Mouse (Mus musculus): ENCODE measurements around the gene Cdhr3.
A peak's percentile ranks its signal among the peaks of the same experiment; 100 is the strongest.

Gene Cdhr3

DNA sequence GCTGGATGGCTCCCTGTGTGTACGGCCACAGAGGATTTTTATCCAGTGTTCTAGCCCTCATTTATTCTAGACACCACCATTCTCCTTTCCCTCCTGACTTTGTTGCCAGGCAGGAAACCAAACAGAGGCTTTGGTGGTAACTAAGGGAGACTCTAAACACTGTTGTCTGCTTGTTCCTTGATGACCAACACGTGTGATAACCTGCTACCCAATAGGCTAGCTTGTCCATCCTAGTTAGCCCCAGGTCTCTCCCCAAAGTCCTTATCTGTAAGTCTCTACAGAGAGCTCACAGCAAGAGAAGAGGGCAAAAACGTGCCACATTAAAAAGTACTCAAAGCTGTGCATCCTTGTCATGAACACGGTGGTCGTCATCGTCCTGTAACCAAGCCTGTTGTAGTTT, at the start of gene Cdhr3:
Cdhr3 (minus strand) TSS at position 101 of the 400 bp plus-strand sequence.
- DNase-seq (ENCODE audit: low spot score in 2 of 2): no peak

DNA sequence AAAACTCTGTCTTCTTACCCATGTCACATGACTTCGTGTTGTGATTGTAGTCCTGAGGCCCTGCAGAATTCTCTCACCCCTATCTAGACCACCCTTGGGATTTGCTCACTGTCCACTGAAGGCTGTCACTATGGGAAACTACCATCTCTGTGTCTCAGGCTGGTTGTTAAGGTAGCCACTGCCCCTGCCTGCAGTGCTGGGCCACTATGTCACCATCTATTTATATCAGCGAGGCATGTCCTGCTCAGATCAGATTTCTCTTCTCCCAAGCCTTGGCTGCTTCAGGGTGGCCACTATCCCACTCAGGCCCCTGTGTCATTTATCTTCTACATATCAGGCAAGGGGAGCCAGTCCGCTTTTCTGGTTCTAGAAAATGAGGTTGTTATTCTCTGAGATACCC, 46.4 kb upstream of the Cdhr3 start:
- DNase-seq (ENCODE audit: low spot score in 2 of 2): no peak

DNA sequence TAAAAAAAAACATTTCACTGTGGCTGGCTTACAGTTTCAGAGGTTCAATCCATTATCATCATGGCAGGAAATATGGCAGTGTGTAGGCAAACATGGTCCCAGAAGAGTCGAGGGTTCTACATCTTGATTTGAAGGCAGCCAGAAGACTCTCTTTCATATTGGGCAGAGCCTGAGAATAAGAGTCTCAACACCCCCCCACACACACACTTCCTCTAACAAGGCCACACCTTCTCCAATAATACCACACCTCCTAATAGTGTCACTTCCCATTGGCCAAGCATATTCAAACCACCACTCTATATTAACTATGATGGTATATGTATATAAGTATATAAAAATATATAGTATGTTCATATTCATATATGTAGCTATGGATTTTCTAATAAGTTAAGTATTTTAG, 45.2 kb upstream of the Cdhr3 start:
- no peak for DNase-seq (ENCODE audit: low spot score in 2 of 2)

DNA sequence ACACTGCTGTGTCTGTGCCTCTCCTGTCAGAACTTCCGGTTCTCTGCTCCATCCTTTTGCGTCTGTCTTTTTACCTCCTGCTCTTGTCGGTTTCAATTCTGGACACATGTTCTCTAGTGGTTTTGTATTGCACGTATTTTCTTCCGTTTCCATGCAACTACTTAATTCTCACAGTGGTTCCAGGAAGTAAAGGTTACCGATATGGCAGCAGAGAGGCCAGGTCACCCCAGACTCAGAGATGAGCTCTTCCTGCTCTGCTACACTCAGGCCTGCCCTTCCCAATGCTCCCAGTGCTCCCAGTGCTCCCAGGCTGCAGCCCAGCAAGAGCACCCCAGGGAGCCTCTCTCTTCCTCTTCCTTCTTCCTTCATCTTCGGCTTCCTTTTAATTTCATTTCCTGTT, 39.1 kb upstream of the Cdhr3 start:
- DNase-seq (ENCODE audit: low spot score in 2 of 2): no peak

DNA sequence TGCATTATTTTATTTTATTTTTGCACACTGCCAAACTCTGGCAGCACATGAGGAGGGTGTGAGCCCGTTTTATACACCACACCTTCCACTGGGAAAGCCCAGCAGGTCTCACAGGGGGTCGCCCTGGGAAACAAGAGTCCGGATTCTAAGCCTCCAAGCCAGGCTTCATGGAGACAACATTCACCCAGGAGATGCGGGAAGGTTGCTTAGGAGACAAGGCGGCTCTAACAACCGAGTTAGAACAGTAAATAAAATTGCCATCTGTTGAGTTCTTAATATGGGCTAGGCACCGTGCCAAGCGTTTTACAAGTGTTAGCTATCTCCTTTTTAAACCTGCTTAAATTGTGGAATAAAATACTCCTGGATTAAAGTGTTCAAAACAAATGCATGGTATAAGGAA, 37.7 kb upstream of the Cdhr3 start:
- peak; percentile 56 to 63 for DNase-seq (ENCODE audit: low spot score in 2 of 2)

DNA sequence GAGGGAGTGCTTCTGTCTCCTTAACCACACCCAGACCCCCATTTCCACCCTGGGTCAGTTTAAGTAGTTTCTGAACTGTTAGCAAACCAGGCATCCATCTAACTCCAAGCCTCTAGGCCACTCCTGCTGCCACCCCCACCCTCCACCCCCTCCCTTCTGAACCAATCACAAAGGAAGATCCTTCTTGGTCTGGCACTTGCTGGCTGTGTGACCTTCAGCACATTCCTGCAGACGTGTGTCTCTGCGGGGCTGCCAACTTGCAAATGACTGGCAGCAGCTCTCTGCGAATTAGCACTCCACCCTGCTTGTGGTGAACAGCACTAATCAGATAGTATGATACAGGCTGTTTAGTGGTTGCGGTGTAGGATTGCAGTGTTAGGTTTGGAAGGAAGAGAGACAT, 36.7 kb upstream of the Cdhr3 start:
- DNase-seq (ENCODE audit: low spot score in 2 of 2): no peak

DNA sequence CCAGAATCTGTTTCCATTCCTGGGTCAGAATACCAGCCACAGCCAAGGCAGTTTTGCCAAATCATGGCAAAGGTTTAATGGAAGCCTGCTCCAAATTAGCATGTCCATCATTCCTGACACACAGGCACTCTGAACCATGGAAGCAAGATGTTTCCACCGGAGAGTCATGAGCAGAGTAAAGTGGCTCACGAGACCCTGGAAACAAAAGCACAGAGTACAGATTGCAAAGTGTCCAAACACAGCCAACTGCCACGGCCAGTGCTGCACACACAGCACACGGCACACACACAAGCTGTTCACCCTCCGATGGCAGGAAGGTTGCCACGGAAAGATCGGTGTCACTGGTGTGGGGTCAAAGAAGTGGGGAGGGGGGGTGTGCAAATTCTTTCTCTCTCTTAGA, 36.0 kb upstream of the Cdhr3 start:
- no peak for DNase-seq (ENCODE audit: low spot score in 2 of 2)

DNA sequence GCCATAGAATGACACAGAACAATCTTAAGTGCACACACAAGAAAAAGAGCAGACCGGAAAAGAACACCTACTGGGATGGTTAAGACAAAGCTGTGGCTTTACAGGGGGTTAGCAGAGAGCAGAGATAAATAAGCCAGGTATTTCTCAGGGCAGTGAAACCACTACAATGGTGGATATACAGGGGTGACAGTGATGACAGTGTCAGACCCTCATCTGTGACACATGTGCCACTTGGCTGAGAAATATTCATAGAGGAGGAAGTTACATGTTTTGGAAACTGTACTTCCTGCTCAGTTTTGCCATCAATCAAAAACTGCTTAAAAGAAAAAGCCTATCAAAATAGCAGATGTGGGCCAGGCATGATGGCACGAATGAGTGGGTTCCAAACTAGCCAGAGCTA, 35.4 kb upstream of the Cdhr3 start:
- DNase-seq (ENCODE audit: low spot score in 2 of 2): no peak

DNA sequence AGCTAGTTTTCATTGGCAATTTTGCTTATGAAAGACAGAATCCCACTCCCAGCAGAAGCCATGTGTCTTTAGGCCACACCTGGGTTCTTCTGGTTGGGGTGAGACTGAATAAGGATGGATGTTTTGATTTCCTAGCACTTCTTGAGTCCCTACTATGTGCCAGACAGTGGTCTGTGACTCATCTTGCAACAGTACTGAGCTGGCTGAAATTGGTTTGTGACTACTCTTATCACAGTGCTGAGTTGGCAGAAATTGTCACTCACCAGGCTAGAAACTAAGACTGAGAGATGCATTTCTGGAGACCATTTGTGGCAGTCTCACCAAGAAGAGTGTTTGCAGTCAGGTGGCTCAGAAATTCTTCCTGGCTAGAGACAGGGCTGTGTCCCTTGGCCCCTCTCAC, 33.6 kb upstream of the Cdhr3 start:
- no peak for DNase-seq (ENCODE audit: low spot score in 2 of 2)

DNA sequence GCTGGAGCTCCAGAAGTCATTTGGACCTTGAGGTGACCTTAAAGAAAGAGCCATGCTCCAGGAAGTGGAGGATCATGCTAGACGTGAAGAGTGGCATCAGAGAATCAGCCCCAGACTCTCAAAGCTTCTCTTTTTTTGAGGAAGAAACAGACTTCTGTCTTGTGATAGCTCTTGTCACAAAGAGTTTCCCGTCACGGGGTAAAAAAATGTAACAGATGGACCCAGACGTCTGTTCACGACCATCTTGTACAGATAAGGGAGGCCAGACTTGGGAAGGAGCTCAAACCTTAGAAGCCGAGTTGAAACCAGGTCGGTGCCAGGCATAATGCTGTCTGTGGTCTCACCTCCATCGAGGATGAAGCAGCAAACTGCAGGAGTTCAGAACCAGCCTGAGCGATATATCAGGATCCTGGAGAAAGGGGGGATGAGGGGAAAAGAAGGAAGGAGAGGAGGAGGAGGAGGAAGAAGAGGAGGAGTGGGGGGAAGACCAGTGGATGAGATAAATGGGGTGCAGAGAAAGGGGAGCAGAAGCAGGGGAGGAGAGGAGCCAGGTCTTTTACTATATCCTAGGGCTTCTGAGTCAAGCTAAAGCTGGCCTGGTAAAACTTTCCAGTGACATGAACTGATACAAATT, 33.0 kb upstream of the Cdhr3 start:
- no peak for DNase-seq (ENCODE audit: low spot score in 2 of 2)

DNA sequence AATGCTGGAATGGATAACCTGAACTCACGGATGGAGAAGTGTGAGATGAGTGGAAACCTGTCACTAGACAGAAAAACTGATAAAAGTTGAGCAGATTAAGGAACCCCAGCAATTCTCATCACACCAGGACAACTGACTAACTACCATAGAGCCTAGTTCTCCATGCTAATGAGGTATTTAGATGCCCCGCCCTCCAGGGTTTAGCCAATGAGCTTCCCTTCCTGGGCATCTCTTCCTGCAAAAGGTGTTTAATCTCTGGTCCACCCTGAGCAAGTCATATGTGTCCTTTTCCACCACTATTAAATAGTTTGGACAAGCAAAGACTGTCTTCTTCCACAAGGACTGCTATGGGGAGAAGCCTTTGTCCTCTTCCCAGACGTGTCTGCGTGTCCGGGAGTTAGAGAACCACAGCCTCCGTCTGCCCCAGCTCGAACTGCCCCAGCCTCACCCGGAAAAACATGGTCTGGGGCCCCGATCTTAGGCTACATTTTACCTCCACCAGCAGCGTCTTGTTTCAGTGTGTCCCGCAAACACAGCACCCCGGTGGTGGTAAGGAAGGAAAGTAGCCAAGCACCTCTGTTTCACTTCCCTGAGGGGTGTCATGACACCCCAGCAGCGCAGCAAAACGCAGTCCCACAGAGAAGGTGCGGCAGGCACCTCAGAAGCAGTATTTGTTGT, 26.1 kb upstream of the Cdhr3 start:
- no peak for DNase-seq (ENCODE audit: low spot score in 2 of 2)

DNA sequence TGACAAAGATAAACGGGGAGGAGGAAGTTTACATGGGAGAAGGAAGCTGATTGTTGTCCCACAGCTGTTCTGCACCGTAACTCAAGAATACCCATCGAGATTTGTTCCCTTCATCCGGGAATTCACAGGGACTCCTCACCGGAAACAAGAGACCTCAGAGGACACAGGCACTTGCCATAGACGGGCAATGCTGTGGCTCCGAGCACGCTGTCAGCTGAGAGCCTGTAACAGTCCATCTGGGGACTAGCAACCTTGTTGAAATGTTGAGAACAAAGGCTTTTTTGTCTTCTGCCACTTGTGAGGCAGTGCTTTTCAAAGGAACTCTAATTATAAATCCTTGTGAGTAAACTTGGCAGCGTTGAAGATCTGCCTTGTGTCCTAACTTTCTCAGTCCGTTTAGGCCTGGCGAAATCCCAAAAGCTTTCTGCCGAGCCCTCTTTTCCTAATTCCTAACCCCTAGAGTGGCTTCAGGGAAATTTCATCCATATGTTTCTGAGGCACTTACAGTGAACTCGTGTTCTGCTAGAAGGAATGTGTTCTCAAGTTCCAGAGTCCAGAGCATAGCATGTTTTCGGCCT, 18.3 kb upstream of the Cdhr3 start:
- no peak for DNase-seq (ENCODE audit: low spot score in 2 of 2)

DNA sequence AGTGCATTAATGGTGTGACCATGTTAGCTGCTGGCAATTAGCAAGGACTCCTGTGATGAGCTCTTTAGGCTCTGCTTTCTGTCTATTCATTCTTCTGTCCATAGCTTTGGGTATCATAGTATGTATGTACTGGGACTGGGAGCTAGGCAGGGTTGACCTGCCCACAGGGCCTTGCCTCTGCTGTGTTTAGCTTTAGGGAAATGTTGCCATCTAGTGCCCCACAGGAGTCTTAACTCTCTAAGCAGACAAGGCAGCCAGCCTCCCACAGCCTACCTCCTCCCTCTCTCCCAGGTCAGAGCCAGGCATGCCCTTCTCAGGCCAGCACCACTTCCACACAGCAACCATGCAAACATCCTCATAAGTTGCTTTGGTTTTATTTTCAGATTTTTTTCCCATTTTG, 16.9 kb upstream of the Cdhr3 start:
- DNase-seq (ENCODE audit: low spot score in 2 of 2): peak in 1 of 2 experiments; percentile 29

DNA sequence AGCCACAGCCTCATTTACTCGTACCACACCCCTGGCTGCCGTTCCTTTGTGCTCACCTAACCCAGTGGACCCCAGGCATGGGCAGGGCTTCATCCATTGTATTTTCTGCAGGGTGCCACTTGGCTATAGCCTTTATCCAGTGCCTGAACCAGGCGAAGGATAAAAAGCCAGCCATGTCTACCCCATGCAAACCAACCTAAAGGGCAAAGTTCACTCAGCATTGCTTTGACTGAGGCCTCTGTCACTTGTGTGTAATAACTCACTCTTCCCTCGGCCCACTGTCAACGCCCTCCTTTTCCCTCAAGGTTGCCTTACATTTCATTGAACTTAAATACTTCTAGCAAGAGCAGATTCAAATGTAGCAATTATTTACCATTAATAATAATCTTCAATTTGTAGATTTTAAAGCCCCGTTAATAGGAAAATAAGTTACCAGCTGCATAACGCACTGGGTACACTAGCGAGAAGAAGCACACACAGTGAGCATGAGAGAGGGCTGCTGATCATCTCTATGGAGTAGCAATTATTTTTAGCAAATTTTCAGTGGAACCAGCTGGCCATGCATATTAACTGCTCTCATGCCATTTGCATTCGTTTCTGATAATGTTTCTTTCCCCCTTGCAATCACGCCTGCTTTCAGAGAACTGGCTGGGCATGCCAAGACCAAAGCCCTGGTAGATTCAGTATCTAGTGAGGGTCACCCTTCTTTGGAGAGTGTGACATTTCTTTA, 13.9 kb upstream of the Cdhr3 start:
- DNase-seq (ENCODE audit: low spot score in 2 of 2): no peak

DNA sequence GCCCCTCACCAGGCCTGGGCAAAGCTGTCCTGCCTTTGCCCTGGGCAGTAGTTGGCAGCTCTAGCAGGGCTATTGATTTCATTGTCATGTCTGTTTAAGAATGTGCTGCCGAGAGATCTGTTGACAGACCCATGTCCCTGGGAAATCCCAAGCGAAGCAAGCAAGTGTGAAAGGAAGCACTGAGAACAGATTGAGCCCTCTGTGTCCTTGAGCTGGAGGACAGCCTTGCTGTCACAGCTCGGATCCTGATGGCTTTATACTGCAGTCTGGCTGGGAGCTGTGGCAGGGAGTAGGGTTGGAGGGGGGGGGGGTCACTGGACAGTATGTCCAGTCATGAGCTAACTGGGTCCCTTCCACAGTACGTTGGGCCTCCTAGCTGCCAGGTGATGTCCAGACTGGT, 13.0 kb upstream of the Cdhr3 start:
- no peak for DNase-seq (ENCODE audit: low spot score in 2 of 2)

DNA sequence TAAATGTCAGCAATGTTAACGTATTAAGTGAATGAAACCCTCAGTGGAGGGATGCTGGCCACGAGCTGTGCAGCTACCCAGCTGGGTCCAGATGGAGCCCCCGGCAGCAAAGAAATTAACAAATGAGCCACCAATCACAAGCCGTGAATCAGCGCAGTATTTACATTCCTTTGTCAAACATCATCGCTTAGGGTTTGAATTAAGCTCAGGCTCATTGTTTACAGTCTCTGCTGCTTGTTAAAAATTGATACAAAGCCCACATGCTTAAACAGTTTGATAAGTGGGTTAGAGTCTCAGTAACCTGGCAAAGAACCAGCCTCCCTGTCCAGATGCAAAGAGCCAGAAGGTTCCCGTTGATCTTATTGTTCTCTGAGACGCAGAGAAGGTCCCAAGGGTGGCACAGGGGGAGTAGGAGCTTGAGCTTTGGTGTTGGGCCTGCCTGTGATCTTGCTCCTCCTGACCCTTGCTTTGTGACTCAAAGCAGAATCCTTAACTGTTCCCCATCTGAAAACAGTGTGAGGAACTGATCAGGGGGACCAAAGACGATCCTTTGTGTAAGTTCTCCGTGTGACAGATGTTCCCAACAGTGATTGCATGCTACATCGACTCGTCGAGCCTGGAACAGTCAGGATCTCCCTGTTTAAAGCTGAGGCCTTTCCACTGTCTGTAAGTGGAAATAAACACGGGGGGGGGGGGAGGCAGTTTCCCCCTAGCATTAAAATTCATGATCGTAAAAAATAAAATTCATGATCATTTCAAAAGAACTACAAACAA, 9.9 kb upstream of the Cdhr3 start:
- no peak for DNase-seq (ENCODE audit: low spot score in 2 of 2)

DNA sequence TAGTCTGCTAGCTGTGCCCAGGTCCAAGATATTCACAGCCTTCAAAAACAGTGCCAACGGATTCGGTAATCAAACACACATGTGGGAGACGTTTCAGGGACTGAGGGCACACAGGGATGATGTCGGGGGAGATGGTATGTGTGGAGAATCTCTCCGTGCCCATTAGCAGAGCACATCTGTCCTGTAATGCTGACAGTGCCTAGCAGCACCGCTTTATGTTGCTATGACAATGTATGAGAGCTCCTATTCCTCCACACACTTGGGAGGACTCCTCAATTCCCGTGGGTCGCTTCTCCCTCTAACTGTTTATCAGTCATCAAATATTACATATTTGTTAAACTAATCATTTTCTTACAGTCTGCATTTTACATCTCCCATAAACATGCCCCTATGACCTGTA, 9.0 kb upstream of the Cdhr3 start:
- DNase-seq (ENCODE audit: low spot score in 2 of 2): no peak

DNA sequence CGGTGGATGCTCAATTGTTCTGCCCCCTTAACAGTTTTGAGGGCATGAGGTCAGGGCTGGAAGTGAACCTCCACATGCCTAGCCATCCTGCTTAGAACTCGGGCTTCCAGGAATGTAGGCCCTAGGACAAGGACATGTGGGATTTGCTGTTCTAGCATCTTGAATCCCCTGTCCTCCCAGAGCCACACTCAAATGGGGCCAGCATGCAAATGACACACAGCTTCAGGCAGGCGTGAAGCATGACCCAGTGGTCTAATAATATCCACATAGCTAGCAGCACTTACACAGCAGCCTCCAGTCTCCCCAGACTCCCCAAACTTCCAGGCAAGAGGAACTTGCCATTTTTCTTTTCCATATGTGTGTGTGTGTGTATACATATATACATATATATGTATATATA, 3.3 kb upstream of the Cdhr3 start:
- no peak for DNase-seq (ENCODE audit: low spot score in 2 of 2)

DNA sequence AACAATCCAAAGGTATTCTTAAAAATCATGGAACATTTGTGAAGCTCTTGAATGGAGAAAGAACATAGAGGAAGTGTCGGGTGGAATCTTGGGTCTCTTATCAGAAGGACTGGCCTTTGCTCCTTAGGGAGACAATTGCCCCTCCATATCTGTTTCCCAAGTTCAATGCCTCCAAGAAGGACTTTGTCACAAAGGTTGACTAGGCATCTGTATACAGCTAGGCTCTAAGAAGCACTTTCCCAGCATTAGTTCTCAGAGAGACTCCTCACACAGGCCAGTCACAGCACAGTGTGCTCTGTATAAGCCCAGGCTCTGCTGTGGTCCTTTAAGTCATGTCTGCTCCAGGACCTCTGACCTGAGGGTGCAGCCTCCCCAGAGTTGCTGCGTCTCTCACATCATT, 479 bp downstream of the Cdhr3 start:
- DNase-seq (ENCODE audit: low spot score in 2 of 2): no peak

DNA sequence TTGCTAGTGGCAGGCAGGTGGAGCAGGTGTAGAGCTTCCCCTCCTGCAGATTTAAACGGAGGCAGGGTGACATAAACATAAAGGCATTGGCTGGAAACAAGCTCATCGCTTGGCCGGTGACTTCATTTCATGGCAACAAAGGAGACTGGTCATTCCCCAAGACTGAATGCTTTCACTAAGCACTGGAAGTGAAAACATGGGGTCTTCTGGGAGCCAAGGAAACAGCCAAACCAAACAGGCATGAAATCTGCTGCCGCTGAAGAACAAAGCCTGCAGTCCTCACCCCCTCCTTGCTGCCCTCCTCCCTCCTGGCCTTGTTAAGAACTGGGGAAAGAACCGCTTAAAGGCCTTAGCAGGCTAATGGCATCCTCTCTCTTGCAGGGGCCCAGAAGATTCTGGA, 6.5 kb downstream of the Cdhr3 start:
- no peak for DNase-seq (ENCODE audit: low spot score in 2 of 2)

DNA sequence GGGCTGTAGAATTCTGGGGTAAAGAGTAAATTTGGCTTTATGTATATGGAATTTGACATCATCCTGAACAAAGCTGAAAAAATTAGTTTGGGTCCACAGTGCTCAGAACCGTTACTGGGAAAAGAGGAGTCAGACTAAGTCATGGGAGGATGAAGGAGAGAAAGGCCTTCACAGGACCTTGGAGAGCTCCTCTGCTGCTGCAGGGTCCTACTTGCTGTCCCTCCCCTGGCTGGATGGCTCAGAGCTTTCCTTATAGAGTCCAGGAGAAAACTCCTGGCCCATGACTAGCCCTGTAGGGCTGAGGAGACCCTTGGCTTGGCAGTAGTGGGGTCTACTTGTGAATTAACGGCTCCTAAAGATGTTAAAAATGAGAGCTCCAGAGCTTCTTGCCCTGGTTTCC, 8.0 kb downstream of the Cdhr3 start:
- DNase-seq (ENCODE audit: low spot score in 2 of 2): no peak

DNA sequence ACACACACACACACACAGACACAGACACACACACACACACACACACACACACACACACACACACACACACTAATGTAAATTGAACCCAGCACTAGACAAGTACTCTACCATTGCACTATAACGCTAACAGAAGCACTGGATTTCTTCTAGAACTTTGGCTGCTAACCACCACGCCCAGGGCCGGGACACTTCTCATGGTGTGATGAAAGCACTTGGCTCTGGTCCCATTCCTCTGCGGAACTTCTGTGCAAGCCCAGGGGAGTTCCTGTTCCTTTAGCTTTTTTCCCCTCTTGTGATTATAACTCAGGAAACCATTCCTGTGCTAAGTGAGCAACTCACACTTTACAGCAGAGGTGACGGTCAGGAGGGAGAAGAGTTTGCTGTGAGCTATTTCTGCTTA, 9.3 kb downstream of the Cdhr3 start:
- no peak for DNase-seq (ENCODE audit: low spot score in 2 of 2)

Data from frontal cortex, postnatal 10 days (tissue).